Mouse (Mus musculus) lung, postnatal 14 days (tissue): Measurements from ENCODE around the gene Olfr998.
A peak's percentile ranks its signal among the peaks of the same experiment; 100 is the strongest.
"Not testable (repeated sequence)": the region's sequence is repeated elsewhere in the genome, so short reads cannot be mapped to it uniquely, and the experiment has no call there.

ENCODE experiments used
- DNase-seq: peaks from one replicate; pipeline ENCODE4 v3.0.0; 2021

Olfr998 gene

GRCm38 (mm10) chr2:85588648-85589047 is at the start of gene Olfr998:
Gene Olfr998, plus strand, starts transcription at chr2:85588948.
- not testable (repeated sequence) for DNase-seq

- no peak for DNase-seq
Measured at GRCm38 (mm10) chr2:85554806-85555205, 33.9 kb upstream of the Olfr998 start.

- peak; percentile 8 for DNase-seq
Measured at GRCm38 (mm10) chr2:85560226-85560625, 28.5 kb upstream of the Olfr998 start.

GRCm38 (mm10) chr2:85561187-85561586 is 27.6 kb upstream of the Olfr998 start:
- DNase-seq, result peak; percentile 27

- no peak for DNase-seq
Measured at GRCm38 (mm10) chr2:85578915-85579314, 9.8 kb upstream of the Olfr998 start, which contains the start of gene Olfr996. Gene Olfr996, plus strand, starts transcription at chr2:85579215.

- no peak for DNase-seq
Measured at GRCm38 (mm10) chr2:85611803-85612202, 23.1 kb downstream of the Olfr998 start, which contains the start of gene Olfr1000. Gene Olfr1000, minus strand, starts transcription at chr2:85611903.
